Mouse (Mus musculus) small intestine, adult 2 months (tissue): ENCODE data around the gene Vmn1r173.
"Not testable (repeated sequence)": the region's sequence is repeated elsewhere in the genome, so short reads cannot be mapped to it uniquely, and the experiment has no call there.

Source experiments
- CTCF ChIP-seq: fragments of 200-500 bp; IDR thresholded peaks from 2 replicates; pipeline ENCODE4 v1.5.1; 2012; ENCODE audit warnings: low read depth, mild to moderate bottlenecking, control low read depth, inconsistent platforms, low read length, moderate library complexity, mixed read lengths; ENCODE audit not compliant: insufficient replicate concordance, insufficient read length; ENCODE audit errors: extremely low read depth
- POLR2A ChIP-seq: fragments of 200-500 bp; IDR thresholded peaks from 2 replicates; pipeline ENCODE4 v1.6.1; 2012; ENCODE audit warnings: low read depth, mild to moderate bottlenecking, control low read depth, inconsistent platforms, low read length, moderate library complexity

DNA sequence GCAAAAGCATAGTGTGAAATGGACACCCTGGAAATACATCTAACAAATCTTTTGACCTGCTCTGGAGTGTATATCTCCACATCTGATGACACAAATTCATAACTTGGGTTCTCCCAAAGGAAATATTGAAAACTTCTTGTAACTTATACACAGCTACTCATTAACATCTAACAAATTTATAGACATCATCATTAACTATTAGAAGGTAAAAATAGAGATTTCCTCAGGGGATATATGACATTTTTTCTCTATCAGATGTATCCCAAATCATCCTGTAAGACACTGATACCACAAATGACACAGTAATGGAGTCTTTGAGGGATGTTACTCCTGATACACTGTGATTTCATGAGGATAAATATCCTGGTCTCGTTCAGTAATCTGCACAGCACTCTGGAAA is 51.5 kb downstream of the Vmn1r173 start, which contains the start of gene Vmn1r174:
- not testable (repeated sequence) for TF ChIP-seq POLR2A, CTCF
